Mouse (Mus musculus) brain, adult 2 months (tissue): ENCODE results near the gene Oit3.

Experiments
- DNase-seq: peaks from one replicate; pipeline ENCODE4 v3.0.0; 2011; ENCODE audit warnings: low read depth, low spot score

The Oit3 gene

GRCm38 (mm10) chr10:59441735-59442134, at the start of gene Oit3:
Oit3 (minus strand) TSS chr10:59441778.
- DNase-seq: no peak

GRCm38 (mm10) chr10:59490920-59491319, 49.3 kb upstream of the Oit3 start:
- peak; percentile 88 for DNase-seq

GRCm38 (mm10) chr10:59489411-59489810, 47.8 kb upstream of the Oit3 start:
- no peak for DNase-seq

- no peak for DNase-seq
These were observed 45.8 kb upstream of the Oit3 start for GRCm38 (mm10) chr10:59487351-59487750.

GRCm38 (mm10) chr10:59484318-59484717, 42.7 kb upstream of the Oit3 start:
- DNase-seq: no peak

- no peak for DNase-seq
These were observed 39.8 kb upstream of the Oit3 start for GRCm38 (mm10) chr10:59481381-59481780.

GRCm38 (mm10) chr10:59470451-59470850, 28.9 kb upstream of the Oit3 start:
- peak; percentile 85 for DNase-seq

GRCm38 (mm10) chr10:59467297-59467696, 25.7 kb upstream of the Oit3 start:
- DNase-seq: no peak

- no peak for DNase-seq
These were observed 25.0 kb upstream of the Oit3 start for GRCm38 (mm10) chr10:59466626-59467025.

- DNase-seq: no peak
These were observed 24.0 kb upstream of the Oit3 start for GRCm38 (mm10) chr10:59465546-59465945.

GRCm38 (mm10) chr10:59462307-59462706, 20.7 kb upstream of the Oit3 start:
- DNase-seq: no peak

- DNase-seq: peak; percentile 76
These were observed 18.2 kb upstream of the Oit3 start for GRCm38 (mm10) chr10:59459767-59460166.

- no peak for DNase-seq
These were observed 13.1 kb upstream of the Oit3 start for GRCm38 (mm10) chr10:59454631-59455030.

- peak; percentile 72 for DNase-seq
These were observed 10.3 kb upstream of the Oit3 start for GRCm38 (mm10) chr10:59451839-59452238.

GRCm38 (mm10) chr10:59447546-59447945, 6.0 kb upstream of the Oit3 start:
- DNase-seq: peak; percentile 83

GRCm38 (mm10) chr10:59446911-59447437, 5.4 kb upstream of the Oit3 start:
- no peak for DNase-seq

GRCm38 (mm10) chr10:59444635-59445034, 3.1 kb upstream of the Oit3 start:
- no peak for DNase-seq

- DNase-seq: no peak
These were observed 2.5 kb upstream of the Oit3 start for GRCm38 (mm10) chr10:59444106-59444505.

- DNase-seq: no peak
These were observed 1.6 kb upstream of the Oit3 start for GRCm38 (mm10) chr10:59443212-59443611.

GRCm38 (mm10) chr10:59440177-59440576, 1.4 kb downstream of the Oit3 start:
- DNase-seq: no peak

- DNase-seq: no peak
These were observed 2.1 kb downstream of the Oit3 start for GRCm38 (mm10) chr10:59439508-59439931.

GRCm38 (mm10) chr10:59438651-59439050, 2.9 kb downstream of the Oit3 start:
- DNase-seq: no peak

- DNase-seq: no peak
These were observed 5.8 kb downstream of the Oit3 start for GRCm38 (mm10) chr10:59435746-59436145.

GRCm38 (mm10) chr10:59430701-59431218, 10.8 kb downstream of the Oit3 start:
- DNase-seq: peak; percentile 56
